ENCODE assay signal across 33 mouse cellular contexts in the genomic region with DNA sequence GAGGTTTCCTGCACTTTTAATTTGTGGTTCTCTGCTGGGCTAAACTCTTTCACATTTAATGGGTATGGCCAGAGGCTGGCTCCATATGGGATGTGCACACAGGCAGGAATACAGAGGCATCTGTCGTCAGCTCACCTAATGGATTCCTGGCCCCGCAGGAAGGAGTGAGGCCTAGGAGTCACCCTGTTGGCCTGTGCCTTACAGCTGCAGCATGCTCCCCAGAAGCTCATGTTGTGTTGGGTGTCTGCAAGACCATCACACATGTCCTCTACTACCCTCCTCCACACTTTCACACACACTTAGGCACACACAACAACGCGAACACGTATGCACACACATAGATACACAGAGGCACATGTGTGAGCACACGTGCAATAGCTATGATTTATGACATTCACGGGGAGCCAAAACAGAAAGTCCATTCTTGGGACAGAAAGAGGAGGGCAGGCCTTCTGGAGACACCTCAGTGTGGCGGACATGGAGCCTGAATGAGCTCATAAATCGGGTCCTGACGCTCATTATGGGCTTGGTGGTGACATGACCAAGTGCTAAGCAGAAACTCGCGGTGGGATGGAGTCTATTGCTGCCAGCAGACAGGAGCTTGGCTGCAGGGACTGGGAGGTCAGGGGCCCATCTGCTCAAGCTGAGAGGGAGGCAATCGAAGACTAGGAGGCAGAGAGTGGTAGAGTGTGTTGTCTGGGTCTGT. TPM values are rescaled to one million over a fixed set of nuclear protein-coding genes. Genes with fewer than 3 reads are reported as not detected.
DNase-seq lines count a peak whose midpoint lies in the region; ATAC-seq and TF ChIP-seq lines count a peak whose summit lies in the region.
"Had no signal": no experiment of that assay in that cellular context is flagged by ENCODE, and none has a peak within 500 bp of the region (broad histone marks: within the 10 kb centered on the region; RNA-seq: fewer than 3 reads in every experiment).

No protein-coding gene starts in this region.

- WGBS in heart, embryonic 10.5 days, result 67% methylated on average over 13 of the region's 13 CpGs
- 21% methylated on average over 13 of the region's 13 CpGs for WGBS in limb, embryonic 11.5 days
- 46% methylated on average over 13 of the region's 13 CpGs for WGBS in kidney, embryonic 16.5 days

- peaks cover 52% of the 10 kb centered on the region for H3K4me1 ChIP-seq in heart, embryonic 10.5 days
- H3K4me1 ChIP-seq in E14TG2a.4 (replicated peaks; ENCODE audit: low read depth, low read length), result peaks cover 46% of the 10 kb centered on the region
- peaks cover 30% of the 10 kb centered on the region for H3K4me1 ChIP-seq in limb, embryonic 11.5 days (ENCODE audit: control insufficient read depth, insufficient read depth, low read length)
- no peaks in the 10 kb centered on the region; the same call in 1 of the 2 replicates for H3K4me1 ChIP-seq in kidney, embryonic 16.5 days (ENCODE audit: insufficient read depth, low read length)
- H3K4me1 ChIP-seq: midbrain, embryonic 15.5 days had no signal

- DNase-seq in heart, embryonic 10.5 days (ENCODE audit: low spot score), result no peak
- no peak for DNase-seq in heart, postnatal 36 days
- peak; percentile 60 for DNase-seq in embryo, embryonic 11 days
- peak; percentile 84 for DNase-seq in limb, embryonic 11.5 days (ENCODE audit: low spot score)
- DNase-seq in urinary bladder, postnatal 14 days (ENCODE audit: low spot score), result no peak
- no peak for DNase-seq in c-Kit-positive CD71-positive TER-119-positive erythroid progenitor cells, embryonic 14.5 days (ENCODE audit: low spot score)
- DNase-seq: adrenal gland, adult 2 months; cerebellum, adult 18-20 months; forebrain, postnatal 0 days; gastrocnemius, postnatal 36 days; kidney, adult 11 months; kidney, postnatal 4 days; liver, embryonic 13.5 days; lung, adult 2 months; lung, postnatal 14 days had no signal

- ATAC-seq in limb, embryonic 11.5 days (ENCODE audit: insufficient number of reproducible peaks, low FRiP score, low TSS enrichment, low read depth), result peak; percentile 74
- no peak for ATAC-seq in kidney, embryonic 16.5 days (ENCODE audit: low FRiP score, low TSS enrichment)
- ATAC-seq: forebrain, postnatal 0 days; midbrain, embryonic 15.5 days; Patski had no signal

- H3K9me3 ChIP-seq in heart, embryonic 10.5 days, result no peaks in the 10 kb centered on the region
- H3K9me3 ChIP-seq in E14TG2a.4 (ENCODE audit: low read length), result no peaks in the 10 kb centered on the region
- no peaks in the 10 kb centered on the region for H3K9me3 ChIP-seq in limb, embryonic 11.5 days (ENCODE audit: control insufficient read depth, low read length)
- H3K9me3 ChIP-seq in kidney, embryonic 16.5 days (ENCODE audit: low read length), result no peaks in the 10 kb centered on the region
- H3K9me3 ChIP-seq: embryonic facial prominence, embryonic 15.5 days; kidney, embryonic 15.5 days; liver, embryonic 13.5 days; midbrain, embryonic 15.5 days had no signal

- H3K36me3 ChIP-seq in heart, embryonic 10.5 days, result no peaks in the 10 kb centered on the region
- H3K36me3 ChIP-seq in E14TG2a.4 (ENCODE audit: insufficient read depth, low read length), result no peaks in the 10 kb centered on the region
- H3K36me3 ChIP-seq in limb, embryonic 11.5 days (ENCODE audit: control insufficient read depth, insufficient read depth, low read length), result peaks cover 1% of the 10 kb centered on the region; the same call in 1 of the 2 replicates
- H3K36me3 ChIP-seq in kidney, embryonic 16.5 days (ENCODE audit: insufficient read depth, low read length), result no peaks in the 10 kb centered on the region
- H3K36me3 ChIP-seq: embryonic facial prominence, embryonic 15.5 days; G1E; kidney, embryonic 15.5 days; liver, embryonic 13.5 days; midbrain, embryonic 15.5 days had no signal

- H3K4me2 ChIP-seq in limb, embryonic 11.5 days (ENCODE audit: low read depth, severe bottlenecking), result no peak overlapping the region
- no peak overlapping the region for H3K4me2 ChIP-seq in kidney, embryonic 16.5 days (replicated peaks; ENCODE audit: low read depth, low read length)
- H3K4me2 ChIP-seq: embryonic facial prominence, embryonic 15.5 days; kidney, embryonic 15.5 days; liver, embryonic 13.5 days; midbrain, embryonic 15.5 days had no signal

- H3K9ac ChIP-seq in limb, embryonic 11.5 days (ENCODE audit: low read length), result no peak overlapping the region
- no peak overlapping the region for H3K9ac ChIP-seq in kidney, embryonic 16.5 days (replicated peaks; ENCODE audit: low read length)
- H3K9ac ChIP-seq: embryonic facial prominence, embryonic 15.5 days; forebrain, postnatal 0 days; kidney, embryonic 15.5 days; liver, embryonic 13.5 days; midbrain, embryonic 15.5 days had no signal

- peaks cover 60% of the 10 kb centered on the region for H3K27me3 ChIP-seq in heart, embryonic 10.5 days (ENCODE audit: insufficient read depth, poor library complexity, severe bottlenecking)
- H3K27me3 ChIP-seq in E14TG2a.4 (ENCODE audit: insufficient read depth, low read length), result peaks cover 81% of the 10 kb centered on the region
- no peaks in the 10 kb centered on the region for H3K27me3 ChIP-seq in limb, embryonic 11.5 days (ENCODE audit: control insufficient read depth, insufficient read depth, low read length)
- H3K27me3 ChIP-seq in kidney, embryonic 16.5 days (ENCODE audit: insufficient read depth, low read length), result peaks cover 35% of the 10 kb centered on the region
- H3K27me3 ChIP-seq: embryonic facial prominence, embryonic 15.5 days; liver, embryonic 13.5 days; midbrain, embryonic 15.5 days had no signal

- H3K27ac ChIP-seq in heart, embryonic 10.5 days, result 0 out of 2 replicates have a peak overlapping the region, but pooled peaks have one; percentile 30
- peak overlapping the region; percentile 81 for H3K27ac ChIP-seq in limb, embryonic 11.5 days (replicated peaks; ENCODE audit: low read depth, low read length)
- H3K27ac ChIP-seq in kidney, embryonic 16.5 days (ENCODE audit: low read length), result no peak overlapping the region
- H3K27ac ChIP-seq: embryonic facial prominence, embryonic 15.5 days; kidney, embryonic 15.5 days; left cerebral cortex, adult 2 months; liver, embryonic 13.5 days; midbrain, embryonic 15.5 days had no signal

- intact Hi-C loops in heart, postnatal 36 days (cut with DNase I), result no loop called here

- no peak for TF ChIP-seq CTCF in E14TG2a.4 (conservative IDR thresholded peaks at IDR 0.05; ENCODE audit: low read length)

- no peak overlapping the region for H3K4me3 ChIP-seq in heart, embryonic 10.5 days
- H3K4me3 ChIP-seq in E14TG2a.4 (replicated peaks; ENCODE audit: low read length), result peak overlapping the region; percentile 52
- H3K4me3 ChIP-seq in limb, embryonic 11.5 days (ENCODE audit: low read depth, low read length), result no peak overlapping the region
- H3K4me3 ChIP-seq in kidney, embryonic 16.5 days (ENCODE audit: low read length), result no peak overlapping the region
- H3K4me3 ChIP-seq: embryonic facial prominence, embryonic 15.5 days; kidney, embryonic 15.5 days; left cerebral cortex, adult 2 months; liver, embryonic 13.5 days; midbrain, embryonic 15.5 days had no signal

RNA-seq across cellular contexts. Expression of gene B230104I21Rik, which starts 35.8 kb away (rescaled TPM):
- polyA plus RNA-seq in heart, embryonic 10.5 days (2016; fragmentation: Nextera tagmentation; extraction: Ambion mirVana), result not detected in 2 replicates
- not detected for total RNA-seq in heart, postnatal 36 days (2021)
- polyA plus RNA-seq in limb, embryonic 11.5 days (2014; fragmentation: Nextera tagmentation; extraction: Ambion mirVana), result 0.17 TPM in 1 of 2 replicates, not detected in the other
- 0.37 TPM in 1 of 2 replicates, not detected in the other for polyA plus RNA-seq in kidney, embryonic 16.5 days (2015; fragmentation: Nextera tagmentation; extraction: Ambion mirVana)
- total RNA-seq: adrenal gland, adult 2 months; adrenal gland, postnatal 4 days; common myeloid progenitor, adult 5-6 weeks; G1E; gastrocnemius, postnatal 36 days; heart, adult 8-10 months; left cerebral cortex, adult 2 months; left cerebral cortex, postnatal 36 days; megakaryocyte progenitor cell, adult 5-6 weeks had no signal
- polyA plus RNA-seq: adrenal gland, adult 2 months; embryonic facial prominence, embryonic 15.5 days; forebrain, postnatal 0 days; G1E; heart, postnatal 0 days; hindbrain, embryonic 11.5 days; kidney, embryonic 15.5 days; liver, embryonic 13.5 days; lung, adult 2 months; midbrain, embryonic 15.5 days; neural tube, embryonic 14.5 days; Patski; stomach, embryonic 16.5 days; thymus, postnatal 0 days had no signal

Comparison
In these comparisons a context has a peak if more than half of its experiments do, and no peak if none do; other contexts are left out.
1. DNase-seq: peak in embryo, embryonic 11 days (single experiment) and limb, embryonic 11.5 days (single experiment); none in heart, embryonic 10.5 days (single experiment), heart, postnatal 36 days (0 of 2), urinary bladder, postnatal 14 days (single experiment) and c-Kit-positive CD71-positive TER-119-positive erythroid progenitor cells, embryonic 14.5 days (single experiment).